Comparison of ENCODE assay signal across 21 mouse cellular contexts in the genomic region with DNA sequence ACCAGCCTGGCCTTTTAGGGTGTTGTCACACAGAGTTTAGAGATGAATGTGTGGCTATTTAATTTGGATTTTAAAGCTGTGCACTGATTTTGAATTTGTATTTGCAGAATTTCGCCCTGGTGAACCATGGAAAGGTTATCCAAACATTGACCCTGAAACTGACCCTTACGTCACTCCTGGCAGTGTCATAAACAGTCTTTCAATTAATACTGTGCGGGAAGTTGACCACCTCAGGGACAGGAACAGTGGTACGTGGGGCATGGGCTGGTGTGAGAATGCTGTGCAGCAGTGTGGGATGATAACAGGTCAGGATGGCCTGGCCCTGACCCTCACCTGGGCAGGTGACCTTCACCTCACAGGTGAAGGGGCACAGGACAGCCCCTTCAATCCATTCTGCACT. TPM values are rescaled to one million over a fixed set of nuclear protein-coding genes. Genes with fewer than 3 reads are reported as not detected.
"Had no signal": no experiment of that assay in that cellular context is flagged by ENCODE, and none has a peak within 500 bp of the region (broad histone marks: within the 10 kb centered on the region; RNA-seq: fewer than 3 reads in every experiment).

No protein-coding gene starts in this region.

- DNase-seq: kidney, adult 2 months; layer of hippocampus, adult 9-11 months; midbrain, embryonic 14.5 days; right cerebral cortex, adult 18-20 months; right cerebral cortex, postnatal 14 days; thymus, adult 2 months; thymus, postnatal 14 days; thymus, postnatal 4 days had no signal

- H3K4me2 ChIP-seq: intestine, embryonic 15.5 days; lung, embryonic 14.5 days; midbrain, embryonic 11.5 days; neural tube, embryonic 12.5 days; neural tube, embryonic 15.5 days had no signal

- H3K9me3 ChIP-seq: intestine, embryonic 15.5 days; neural tube, embryonic 12.5 days; neural tube, embryonic 15.5 days had no signal

- H3K4me1 ChIP-seq: intestine, embryonic 15.5 days; neural tube, embryonic 12.5 days; neural tube, embryonic 15.5 days had no signal

- H3K27ac ChIP-seq: intestine, embryonic 15.5 days; kidney, postnatal 0 days; layer of hippocampus, adult 2 months; liver, embryonic 14.5 days; macrophage; neural tube, embryonic 12.5 days; neural tube, embryonic 15.5 days; stomach, postnatal 0 days had no signal

- H3K9ac ChIP-seq: intestine, embryonic 15.5 days; liver, embryonic 14.5 days; lung, embryonic 14.5 days; neural tube, embryonic 12.5 days; neural tube, embryonic 15.5 days had no signal

- H3K27me3 ChIP-seq: intestine, embryonic 15.5 days; neural tube, embryonic 12.5 days; neural tube, embryonic 15.5 days had no signal

- ATAC-seq: intestine, embryonic 15.5 days; lung, postnatal 0 days had no signal

- H3K4me3 ChIP-seq: intestine, embryonic 15.5 days; layer of hippocampus, adult 2 months; neural tube, embryonic 12.5 days; neural tube, embryonic 15.5 days had no signal

RNA-seq across cellular contexts. Expression of gene Slc5a11, which starts 27.3 kb away (rescaled TPM):
- total RNA-seq: megakaryocyte-erythroid progenitor cell, adult 5-6 weeks had no signal
- polyA plus RNA-seq: limb, embryonic 11.5 days; lung, postnatal 0 days had no signal
